Mouse (Mus musculus) CH12.LX (cell line): ENCODE measurements around the gene Creb3. TPM values are rescaled to one million over a fixed set of nuclear protein-coding genes. Genes with fewer than 3 reads are reported as not detected.
A peak's percentile ranks its signal among the peaks of the same experiment; 100 is the strongest.

ENCODE experiments used
- DNase-seq: peaks from one replicate; pipeline ENCODE4 v3.0.0-alpha.2; 2013; ENCODE audit errors: extremely low read depth
- H3K27ac ChIP-seq: 2 replicates; pipeline ENCODE4 v1.5.1; 2012; ENCODE audit warnings: low read depth, mild to moderate bottlenecking, control low read depth, moderate library complexity; ENCODE audit not compliant: insufficient read depth
- H3K27me3 ChIP-seq: replicated peaks from 2 replicates; pipeline ENCODE3; 2012; ENCODE audit warnings: inconsistent platforms
- H3K36me3 ChIP-seq, 2 experiments: replicated peaks in 1 of 2; 2 replicates each; pipeline versions ENCODE3 to v1.6.1; 2012; ENCODE audit warnings: inconsistent platforms in 1 of 2, low read length in 1 of 2, mild to moderate bottlenecking in 1 of 2, mixed read lengths in 1 of 2, moderate library complexity in 1 of 2; ENCODE audit not compliant: control insufficient read depth in 1 of 2, insufficient read depth in 1 of 2
- H3K4me1 ChIP-seq, 2 experiments: 2 replicates each; pipeline ENCODE4 v1.6.1; 2012; ENCODE audit warnings: inconsistent platforms in 1 of 2, moderate library complexity in 1 of 2; ENCODE audit not compliant: insufficient read depth in 2 of 2, control insufficient read depth in 1 of 2
- H3K4me2 ChIP-seq: 2 replicates; pipeline ENCODE4 v1.6.1; 2012; ENCODE audit warnings: low read depth, mild to moderate bottlenecking, control low read depth; ENCODE audit not compliant: poor library complexity, insufficient read depth, severe bottlenecking
- H3K4me3 ChIP-seq, 3 experiments: fragments of 150-350 bp in 1 of 3; sonication (generic) in 1 of 3; replicated peaks in 1 of 3; 2 replicates each; pipeline versions ENCODE3 to v1.5.1; 2011 to 2012; ENCODE audit warnings: low read depth in 2 of 3, low read length in 2 of 3, mild to moderate bottlenecking in 2 of 3, moderate library complexity in 2 of 3, control low read depth in 1 of 3, improper control_type of control experiment in 1 of 3, inconsistent platforms in 1 of 3, mixed read lengths in 1 of 3; ENCODE audit not compliant: poor library complexity in 1 of 3
- H3K79me2 ChIP-seq: replicated peaks from 2 replicates; pipeline ENCODE4 v1.6.1; 2012; ENCODE audit warnings: mild to moderate bottlenecking, moderate library complexity; ENCODE audit not compliant: control insufficient read depth, poor library complexity, insufficient read depth, severe bottlenecking; ENCODE audit errors: extremely low read depth
- H3K9ac ChIP-seq: 2 replicates; pipeline ENCODE4 v1.6.1; 2012; ENCODE audit warnings: low read depth, mild to moderate bottlenecking, control low read depth, moderate library complexity; ENCODE audit not compliant: insufficient read depth
- H3K9me3 ChIP-seq: replicated peaks from 2 replicates; pipeline ENCODE3; 2012; ENCODE audit warnings: low read length, inconsistent platforms, mixed read lengths
- BHLHE40 ChIP-seq: IDR thresholded peaks from 2 replicates; pipeline ENCODE4 v1.6.1; 2011; ENCODE audit warnings: mild to moderate bottlenecking, low read depth, low read length, improper control_type of control experiment
- CHD1 ChIP-seq: IDR thresholded peaks from 2 replicates; pipeline ENCODE4 v1.6.1; 2012; ENCODE audit warnings: low read depth, low read length, improper control_type of control experiment, inconsistent platforms
- CHD2 ChIP-seq: IDR thresholded peaks from 2 replicates; pipeline ENCODE4 v1.6.1; 2011; ENCODE audit warnings: low read length, improper control_type of control experiment
- CTCF ChIP-seq, 2 experiments: IDR thresholded peaks in 1 of 2; conservative IDR thresholded peaks in 1 of 2; 2 replicates each; pipeline ENCODE4 v1.5.1; 2011 to 2012; ENCODE audit warnings: low read depth in 2 of 2, low read length in 2 of 2, improper control_type of control experiment in 1 of 2, inconsistent platforms in 1 of 2, mild to moderate bottlenecking in 1 of 2, moderate library complexity in 1 of 2
- E2F4 ChIP-seq: IDR thresholded peaks from 2 replicates; pipeline ENCODE4 v1.6.1; 2011; ENCODE audit warnings: low read depth, low read length, improper control_type of control experiment; ENCODE audit not compliant: insufficient replicate concordance
- ELF1 ChIP-seq: IDR thresholded peaks from 2 replicates; pipeline ENCODE4 v1.6.1; 2014; ENCODE audit warnings: low read depth, mild to moderate bottlenecking, inconsistent platforms, low read length, improper control_type of control experiment
- EP300 ChIP-seq: IDR thresholded peaks from 2 replicates; pipeline ENCODE4 v1.6.1; 2011; ENCODE audit warnings: low read length, improper control_type of control experiment
- ETS1 ChIP-seq: conservative IDR thresholded peaks from 2 replicates; pipeline ENCODE4 v1.6.1; 2012; ENCODE audit warnings: low read depth, mild to moderate bottlenecking, inconsistent platforms, low read length, improper control_type of control experiment, moderate library complexity
- GABPA ChIP-seq: IDR thresholded peaks from 2 replicates; pipeline ENCODE4 v1.6.1; 2012; ENCODE audit warnings: low read depth, low read length, improper control_type of control experiment, inconsistent platforms; ENCODE audit not compliant: insufficient replicate concordance
- HCFC1 ChIP-seq: IDR thresholded peaks from 2 replicates; pipeline ENCODE4 v1.6.1; 2012; ENCODE audit warnings: low read depth, mild to moderate bottlenecking, inconsistent platforms, low read length, improper control_type of control experiment
- IRF4 ChIP-seq: IDR thresholded peaks from 2 replicates; pipeline ENCODE4 v1.6.1; 2014; ENCODE audit warnings: low read depth, mild to moderate bottlenecking, inconsistent platforms, low read length, improper control_type of control experiment
- JUN ChIP-seq: IDR thresholded peaks from 2 replicates; pipeline ENCODE4 v1.6.1; 2011; ENCODE audit warnings: low read depth, mild to moderate bottlenecking, low read length, improper control_type of control experiment, moderate library complexity; ENCODE audit not compliant: insufficient read depth
- JUND ChIP-seq: conservative IDR thresholded peaks from 2 replicates; pipeline ENCODE4 v1.6.1; 2011; ENCODE audit warnings: low read depth, low read length, improper control_type of control experiment
- KAT2A ChIP-seq: IDR thresholded peaks from 2 replicates; pipeline ENCODE4 v1.6.1; 2012; ENCODE audit warnings: low read length, improper control_type of control experiment, inconsistent platforms; ENCODE audit not compliant: insufficient replicate concordance
- MAFK ChIP-seq: IDR thresholded peaks from 2 replicates; pipeline ENCODE4 v1.6.1; 2011; ENCODE audit warnings: low read length, improper control_type of control experiment; ENCODE audit not compliant: insufficient replicate concordance
- MAX ChIP-seq: IDR thresholded peaks from 2 replicates; pipeline ENCODE4 v1.6.1; 2011; ENCODE audit warnings: low read length, improper control_type of control experiment
- MAZ ChIP-seq: IDR thresholded peaks from 2 replicates; pipeline ENCODE4 v1.6.1; 2012; ENCODE audit warnings: low read depth, mild to moderate bottlenecking, inconsistent platforms, low read length, improper control_type of control experiment, moderate library complexity
- MEF2A ChIP-seq: IDR thresholded peaks from 2 replicates; pipeline ENCODE4 v1.6.1; 2014; ENCODE audit warnings: low read depth, mild to moderate bottlenecking, inconsistent platforms, low read length, improper control_type of control experiment, borderline replicate concordance
- MXI1 ChIP-seq: IDR thresholded peaks from 2 replicates; pipeline ENCODE4 v1.6.1; 2011; ENCODE audit warnings: mild to moderate bottlenecking, low read depth, low read length, improper control_type of control experiment
- MYC ChIP-seq: IDR thresholded peaks from 2 replicates; pipeline ENCODE4 v1.6.1; 2011; ENCODE audit warnings: low read depth, mild to moderate bottlenecking, improper control_type of control experiment, low read length
- NRF1 ChIP-seq: IDR thresholded peaks from 2 replicates; pipeline ENCODE4 v1.6.1; 2014; ENCODE audit warnings: low read depth, mild to moderate bottlenecking, inconsistent platforms, low read length, improper control_type of control experiment, moderate library complexity
- PAX5 ChIP-seq: IDR thresholded peaks from 2 replicates; pipeline ENCODE4 v1.6.1; 2012; ENCODE audit warnings: low read length, inconsistent platforms, mixed read lengths
- POLR2A ChIP-seq: IDR thresholded peaks from 2 replicates; pipeline ENCODE4 v1.6.1; 2011; ENCODE audit warnings: low read depth, mild to moderate bottlenecking, improper control_type of control experiment, low read length
- POLR2AphosphoS2 ChIP-seq: IDR thresholded peaks from 2 replicates; pipeline ENCODE4 v1.6.1; 2011; ENCODE audit warnings: low read depth, low read length, improper control_type of control experiment
- RAD21 ChIP-seq: IDR thresholded peaks from 2 replicates; pipeline ENCODE4 v1.6.1; 2011; ENCODE audit warnings: low read depth, mild to moderate bottlenecking, low read length, improper control_type of control experiment, moderate library complexity
- RCOR1 ChIP-seq: conservative IDR thresholded peaks from 2 replicates; pipeline ENCODE4 v1.6.1; 2012; ENCODE audit warnings: low read depth, mild to moderate bottlenecking, inconsistent platforms, low read length, improper control_type of control experiment
- SIN3A ChIP-seq: IDR thresholded peaks from 2 replicates; pipeline ENCODE4 v1.6.1; 2012; ENCODE audit warnings: low read length, improper control_type of control experiment, inconsistent platforms
- SMC3 ChIP-seq: IDR thresholded peaks from 2 replicates; pipeline ENCODE4 v1.6.1; 2011; ENCODE audit warnings: low read depth, low read length, improper control_type of control experiment
- TBP ChIP-seq: conservative IDR thresholded peaks from 2 replicates; pipeline ENCODE4 v1.6.1; 2011; ENCODE audit warnings: low read depth, low read length, improper control_type of control experiment
- TCF12 ChIP-seq: IDR thresholded peaks from 2 replicates; pipeline ENCODE4 v1.6.1; 2014; ENCODE audit warnings: low read depth, mild to moderate bottlenecking, inconsistent platforms, low read length, improper control_type of control experiment
- UBTF ChIP-seq: IDR thresholded peaks from 2 replicates; pipeline ENCODE4 v1.6.1; 2012; ENCODE audit warnings: low read depth, mild to moderate bottlenecking, inconsistent platforms, low read length, improper control_type of control experiment, moderate library complexity
- USF1 ChIP-seq: IDR thresholded peaks from 2 replicates; pipeline ENCODE4 v1.6.1; 2014; ENCODE audit warnings: low read depth, mild to moderate bottlenecking, inconsistent platforms, low read length, improper control_type of control experiment
- USF2 ChIP-seq: conservative IDR thresholded peaks from 2 replicates; pipeline ENCODE4 v1.6.1; 2011; ENCODE audit warnings: low read depth, low read length, improper control_type of control experiment
- ZC3H11A ChIP-seq: IDR thresholded peaks from 2 replicates; pipeline ENCODE4 v1.6.1; 2012; ENCODE audit warnings: low read depth, mild to moderate bottlenecking, inconsistent platforms, low read length, improper control_type of control experiment
- ZKSCAN1 ChIP-seq: IDR thresholded peaks from 2 replicates; pipeline ENCODE4 v1.6.1; 2012; ENCODE audit warnings: low read depth, inconsistent platforms, low read length, improper control_type of control experiment, borderline replicate concordance
- ZMIZ1 ChIP-seq: IDR thresholded peaks from 2 replicates; pipeline ENCODE4 v1.6.1; 2012; ENCODE audit warnings: low read depth, mild to moderate bottlenecking, inconsistent platforms, low read length, improper control_type of control experiment
- ZNF384 ChIP-seq: IDR thresholded peaks from 2 replicates; pipeline ENCODE4 v1.6.1; 2012; ENCODE audit warnings: low read depth, low read length, improper control_type of control experiment, inconsistent platforms
- dilution Hi-C: fragments of 300-500 bp; cut with MboI; formaldehyde crosslinking; loops from 2 replicates; pipeline ENCODE4 v1.14.3; 2020; ENCODE audit warnings: low sequenced_read_pairs; ENCODE audit not compliant: extremely low pct_unique_long_range_greater_than_20kb, extremely low pct_ligation_motif_present
- in situ Hi-C: fragments of 300-500 bp; cut with MboI; formaldehyde crosslinking; loops from 3 replicates; pipeline ENCODE4 v1.14.3; 2019; ENCODE audit warnings: low sequenced_read_pairs, low pct_ligation_motif_present, low pct_unique_long_range_greater_than_20kb, mixed read lengths
- polyA plus RNA-seq: library from polyadenylated mRNA; unstranded; fragments of >175 nt; gene quantifications from 2 replicates; pipeline ENCODE4 v1.2.1, GENCODE M21; 2012; ENCODE audit warnings: low read depth; ENCODE audit not compliant: insufficient read length
- total RNA-seq, 2 experiments: library from RNA; depleted of rRNA; stranded (reverse); fragments of 300-350 nt in 1 of 2; fragments of >200 nt in 1 of 2; gene quantifications; 2 replicates each; pipeline ENCODE4 v1.2.3; 2012 to 2014

The Creb3 gene
- total RNA-seq (2012; rRNA removed) (32.9 and 34.2 TPM in 2 replicates), total RNA-seq (2014; rRNA removed) (26.1 and 27.6 TPM in 2 replicates), polyA plus RNA-seq (33.1 and 37.2 TPM in 2 replicates)

DNA sequence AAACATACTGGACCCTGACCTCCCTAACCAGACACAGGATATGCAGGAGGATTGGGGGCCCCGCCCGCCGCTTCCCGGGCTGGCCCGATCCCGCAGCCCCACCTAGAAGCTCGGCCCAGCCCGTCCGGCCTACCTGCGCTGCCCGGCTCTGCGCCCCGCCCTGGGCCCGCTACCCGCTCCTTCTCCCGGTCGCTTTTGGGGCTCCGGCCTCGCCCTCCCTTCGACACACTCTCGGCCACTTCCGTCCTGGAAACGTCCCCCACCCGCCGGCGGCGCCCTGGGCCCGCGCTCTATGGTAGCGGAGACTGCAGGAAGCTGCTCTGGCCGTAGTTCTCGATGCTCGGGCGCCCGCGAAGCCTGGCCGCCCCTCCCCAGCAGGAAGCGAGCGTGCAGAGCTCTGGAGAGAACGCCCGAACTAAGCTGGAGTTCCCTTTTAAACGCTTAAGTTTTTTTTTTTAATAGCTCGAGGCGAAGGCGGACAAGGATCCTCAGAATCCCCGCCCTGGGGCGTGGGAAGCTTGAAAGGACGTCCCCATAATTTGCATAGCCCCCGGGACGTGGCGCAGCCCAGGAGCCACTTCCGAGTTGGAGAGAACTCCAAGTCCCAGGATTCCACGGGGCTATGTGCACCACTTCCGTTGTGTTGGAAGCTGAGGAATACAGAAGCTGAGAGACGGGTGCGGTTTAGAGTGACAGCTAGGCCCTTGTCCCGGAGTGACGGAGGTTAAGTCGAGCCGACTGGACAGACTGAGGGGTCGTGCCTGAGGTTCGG lies at the start of gene Creb3, which contains the start of gene Tln1:
Creb3 (plus strand) TSS at position 336 of the 772 bp plus-strand sequence.
Tln1 (minus strand) TSS at position 695 of the 772 bp plus-strand sequence.
- Histone ChIP-seq H3K9me3 (no peaks in the 10 kb centered on the region), H3K4me1 (peaks cover 20 to 47% of the 10 kb centered on the region in 2 experiments), H3K4me2 (peak within 1 kb of the TSS; percentile 92), H3K36me3 (peaks cover 24 to 46% of the 10 kb centered on the region in 2 experiments), H3K4me3 (peak within 1 kb of the TSS; percentile 85 to 90 (median 89)), H3K27me3 (no peaks in the 10 kb centered on the region), H3K79me2 (peaks cover 44% of the 10 kb centered on the region), H3K9ac (peak within 1 kb of the TSS; percentile 94), H3K27ac (peak within 1 kb of the TSS; percentile 86)
- dilution Hi-C loops = no loop called here
- DNase-seq = peak; percentile 96
- in situ Hi-C loops = loop anchor here (25.0 kb wide), 1 partner anchor 550 kb away; the partner anchor contains the start of genes Fancg and Vcp
- no peak for TF ChIP-seq MAFK
- TF ChIP-seq POLR2AphosphoS2 = peak; percentile 45; the same call in 1 of the 2 replicates
- peak; percentile 69 for TF ChIP-seq TCF12
- TF ChIP-seq ZNF384 = peak; percentile 88
- TF ChIP-seq ELF1 = peak; percentile 95
- no peak for TF ChIP-seq ZC3H11A
- peak; percentile 92 for TF ChIP-seq MAZ
- peak; percentile 36; the same call in 1 of the 2 replicates for TF ChIP-seq MAX
- peak; percentile 66 for TF ChIP-seq GABPA
- no peak for TF ChIP-seq JUN
- TF ChIP-seq USF2 = no peak
- peak; percentile 65; the same call in 1 of the 2 replicates for TF ChIP-seq MEF2A
- TF ChIP-seq ZMIZ1 = peak; percentile 67
- TF ChIP-seq POLR2A = peak; percentile 75
- peak; percentile 37; the same call in 1 of the 2 replicates for TF ChIP-seq ETS1
- TF ChIP-seq RCOR1 = peak; percentile 48; the same call in 1 of the 2 replicates
- no peak for TF ChIP-seq JUND
- TF ChIP-seq KAT2A = peak; percentile 93; the same call in 1 of the 2 replicates
- TF ChIP-seq EP300 = no peak
- TF ChIP-seq CHD1 = 0 out of 2 replicates have a peak, but pooled peaks have one; percentile 47
- TF ChIP-seq IRF4 = no peak; the same call in 1 of the 2 replicates
- peak; percentile 68 for TF ChIP-seq MYC
- peak; percentile 79 for TF ChIP-seq MXI1
- TF ChIP-seq NRF1 = peak; percentile 32; the same call in 1 of the 2 replicates
- TF ChIP-seq BHLHE40 = peak; percentile 60; the same call in 1 of the 2 replicates
- TF ChIP-seq TBP = no peak
- TF ChIP-seq UBTF = peak; percentile 88
- no peak for TF ChIP-seq ZKSCAN1
- TF ChIP-seq SMC3 = no peak; the same call in 1 of the 2 replicates
- TF ChIP-seq RAD21 = no peak
- TF ChIP-seq CTCF (conservative IDR thresholded peaks at IDR 0.05 in 1 of 2, IDR thresholded peaks at IDR 0.05 in 1 of 2; ENCODE audit: low read depth in 2 of 2, low read length in 2 of 2) = peak in 1 of 2 experiments; percentile 52; a peak in 2 of 4 replicates
- TF ChIP-seq CHD2 = peak; percentile 72; the same call in 1 of the 2 replicates
- peak; percentile 94 for TF ChIP-seq SIN3A
- TF ChIP-seq E2F4 = peak; percentile 79; the same call in 1 of the 2 replicates
- TF ChIP-seq PAX5 = no peak
- TF ChIP-seq HCFC1 = peak; percentile 91
- TF ChIP-seq USF1 = no peak
